Mouse (Mus musculus) large intestine, adult 2 months (tissue): ENCODE results near the gene Elavl4. TPM values are rescaled to one million over a fixed set of nuclear protein-coding genes. Genes with fewer than 3 reads are reported as not detected.

Source experiments
- DNase-seq: peaks from one replicate; pipeline ENCODE4 v3.0.0-alpha.2; 2012; ENCODE audit warnings: low read depth, low spot score
- WGBS: fragments of 180-500 bp; shearing (Covaris S2); methylation state at CpG from one replicate; pipeline ENCODE4 v1.1.7; 2018; 5-methylcytosine and 5-hydroxymethylcytosine counted together
- polyA plus RNA-seq: library from polyadenylated mRNA; depleted of rRNA; stranded (reverse); fragments of >200 nt; gene quantifications from 2 replicates; pipeline ENCODE4 v1.2.3, GENCODE M21; 2012; rRNA removed

The Elavl4 gene
- polyA plus RNA-seq, 1 experiment: 1.2 TPM

GRCm38 (mm10) chr4:110201680-110202079 lies 150.0 kb downstream of the Elavl4 start:
- no peak for DNase-seq
- 86% methylated on average over 3 of the region's 3 CpGs for WGBS

GRCm38 (mm10) chr4:110199897-110200296 lies 151.8 kb downstream of the Elavl4 start:
- DNase-seq: no peak
- 89% methylated on average over 5 of the region's 5 CpGs for WGBS

DNA sequence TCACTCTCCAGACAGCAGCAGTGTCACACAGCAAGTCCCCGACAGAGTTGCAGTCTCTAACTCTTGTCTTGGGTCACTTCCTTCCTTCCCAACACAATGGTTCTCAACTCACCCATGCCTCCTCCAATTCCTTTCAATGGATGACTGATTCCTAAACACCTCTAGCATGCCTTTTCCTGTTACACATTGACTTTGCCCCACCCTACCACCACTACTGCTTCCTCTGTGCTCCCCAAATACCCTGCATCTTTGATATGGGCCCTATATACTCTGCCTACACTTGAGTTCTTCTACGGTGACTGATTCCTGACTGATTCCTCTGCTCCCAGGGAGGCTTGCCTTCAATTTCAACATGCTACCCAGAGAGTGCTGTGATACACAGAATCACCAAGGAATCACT lies 153.1 kb downstream of the Elavl4 start:
- WGBS: 51% methylated on average over 2 of the region's 2 CpGs
- no peak for DNase-seq

GRCm38 (mm10) chr4:110177263-110177662 lies 174.4 kb downstream of the Elavl4 start:
- DNase-seq: no peak
- WGBS: 80% methylated on average over 2 of the region's 2 CpGs

DNA sequence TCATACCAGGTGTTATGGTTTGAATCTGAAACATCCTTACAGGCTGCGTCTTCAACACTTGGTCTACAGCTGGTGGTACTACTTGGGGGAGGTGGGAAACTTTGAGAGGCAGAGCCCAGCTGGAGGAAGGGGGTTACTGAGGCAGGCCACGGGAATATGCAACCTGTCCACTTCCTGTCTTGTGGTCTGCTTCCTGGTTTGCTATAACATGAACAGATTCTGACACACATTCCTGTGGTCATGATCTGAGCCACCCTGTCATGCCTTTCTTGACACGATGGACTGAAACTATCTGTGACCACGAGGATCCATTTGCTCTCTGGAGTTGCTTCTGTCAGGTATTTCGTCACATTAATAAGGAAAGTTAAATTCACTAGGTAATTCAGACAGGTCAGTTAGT lies 179.7 kb downstream of the Elavl4 start:
- DNase-seq: no peak
- 64% methylated on average over 5 of the region's 5 CpGs for WGBS

- WGBS: 63% methylated on average over 5 of the region's 5 CpGs
Observed at GRCm38 (mm10) chr4:110165217-110165616, 186.5 kb downstream of the Elavl4 start.

GRCm38 (mm10) chr4:110161600-110161999 lies 190.1 kb downstream of the Elavl4 start:
- 78% methylated on average over 3 of the region's 3 CpGs for WGBS

More at GRCm38 (mm10) chr4:110165217-110165616, 186.5 kb downstream of the Elavl4 start:
- no peak for DNase-seq

GRCm38 (mm10) chr4:110157515-110158159 lies 194.1 kb downstream of the Elavl4 start:
- 46% methylated on average over 3 of the region's 3 CpGs for WGBS
- no peak for DNase-seq

More at GRCm38 (mm10) chr4:110161600-110161999, 190.1 kb downstream of the Elavl4 start:
- DNase-seq: no peak

GRCm38 (mm10) chr4:110155954-110156353 lies 195.8 kb downstream of the Elavl4 start:
- WGBS: 68% methylated on average over 2 of the region's 2 CpGs
- DNase-seq: no peak

Other genes starting within 250 kb of the Elavl4 start
- gene Agbl4, start 45.8 kb upstream of the Elavl4 start, polyA plus RNA-seq: 0.05 and 0.12 TPM in 2 replicates